Mouse (Mus musculus) kidney, embryonic 14.5 days (tissue): Measurements from ENCODE around the gene Tspan18. TPM values are rescaled to one million over a fixed set of nuclear protein-coding genes. Genes with fewer than 3 reads are reported as not detected.
A peak's percentile ranks its signal among the peaks of the same experiment; 100 is the strongest.

Experiments
- ATAC-seq: fragments of 200-750 bp; cut with Nextera tagmentation; 2 replicates; pipeline ENCODE4 v1.8.0; 2017; ENCODE audit warnings: moderate number of reproducible peaks, mild to moderate bottlenecking, moderate TSS enrichment, moderate library complexity; ENCODE audit not compliant: low FRiP score, low TSS enrichment
- H3K27ac ChIP-seq: fragments of 300-500 bp; sonication (generic); 2 replicates; pipeline ENCODE4 v1.5.1; 2014; ENCODE audit warnings: low read depth, mild to moderate bottlenecking, low read length, moderate library complexity, mixed read lengths
- H3K27me3 ChIP-seq: fragments of 300-500 bp; sonication (generic); 2 replicates; pipeline ENCODE4 v1.6.1; 2014; ENCODE audit warnings: mild to moderate bottlenecking, low read length; ENCODE audit not compliant: control insufficient read depth, insufficient read depth
- H3K36me3 ChIP-seq: fragments of 300-500 bp; sonication (generic); 2 replicates; pipeline ENCODE4 v1.6.1; 2014; ENCODE audit warnings: low read length, mixed read lengths; ENCODE audit not compliant: control insufficient read depth, insufficient read depth
- H3K4me1 ChIP-seq: fragments of 300-500 bp; sonication (generic); 2 replicates; pipeline ENCODE4 v1.6.1; 2014; ENCODE audit warnings: low read length, mixed read lengths; ENCODE audit not compliant: control insufficient read depth, insufficient read depth
- H3K4me2 ChIP-seq: fragments of 300-500 bp; sonication (generic); replicated peaks from 2 replicates; pipeline ENCODE4 v1.6.1; 2014; ENCODE audit warnings: low read depth, mild to moderate bottlenecking, low read length
- H3K4me3 ChIP-seq: fragments of 300-500 bp; sonication (generic); 2 replicates; pipeline ENCODE4 v1.5.1; 2014; ENCODE audit warnings: mild to moderate bottlenecking, low read length
- H3K9ac ChIP-seq: fragments of 300-500 bp; sonication (generic); 2 replicates; pipeline ENCODE4 v1.6.1; 2014; ENCODE audit warnings: low read depth, mild to moderate bottlenecking, low read length, moderate library complexity
- H3K9me3 ChIP-seq: fragments of 300-500 bp; sonication (generic); 2 replicates; pipeline ENCODE4 v1.6.1; 2016; ENCODE audit warnings: low read length; ENCODE audit not compliant: control insufficient read depth
- WGBS: fragments of 180-500 bp; shearing (Covaris S2); extraction: QIAGEN DNeasy Blood & Tissue Kit; methylation state at CpG from one replicate; pipeline ENCODE4 v1.1.7; 2014; 5-methylcytosine and 5-hydroxymethylcytosine counted together
- polyA plus RNA-seq: library from polyadenylated mRNA; unstranded; fragments of >200 nt; fragmentation: Nextera tagmentation; extraction: Ambion mirVana; gene quantifications from 2 replicates; pipeline ENCODE4 v1.2.1, GENCODE M21; 2014

Tspan18 gene
- polyA plus RNA-seq, 1 experiment from 2014 or later, result 49.2 TPM

- 15% methylated on average over 7 of the region's 7 CpGs for WGBS
- no peak overlapping the region for H3K9ac ChIP-seq
- H3K4me3 ChIP-seq, result no peak overlapping the region
- peak; percentile 78 for ATAC-seq
- peaks cover 13% of the 10 kb centered on the region for H3K4me1 ChIP-seq
- no peak overlapping the region for H3K4me2 ChIP-seq
- H3K9me3 ChIP-seq, result no peaks in the 10 kb centered on the region
- H3K27me3 ChIP-seq, result no peaks in the 10 kb centered on the region
- H3K36me3 ChIP-seq, result peaks cover 5% of the 10 kb centered on the region
- H3K27ac ChIP-seq, result peak overlapping the region; percentile 73; the same call in 1 of the 2 replicates
Measured at GRCm38 (mm10) chr2:93217015-93217414, 117.3 kb downstream of the Tspan18 start.

- ATAC-seq, result no peak
Measured at GRCm38 (mm10) chr2:93215790-93216189, 118.5 kb downstream of the Tspan18 start.

GRCm38 (mm10) chr2:93214192-93214591 is 120.1 kb downstream of the Tspan18 start:
- 87% methylated on average over 1 of the region's 1 CpGs for WGBS
- no peak overlapping the region for H3K27ac ChIP-seq

More at GRCm38 (mm10) chr2:93215790-93216189, 118.5 kb downstream of the Tspan18 start:
- no peaks in the 10 kb centered on the region for H3K27me3 ChIP-seq
- WGBS, result 76% methylated on average over 10 of the region's 10 CpGs
- H3K4me1 ChIP-seq, result peaks cover 13% of the 10 kb centered on the region
- no peak overlapping the region for H3K4me2 ChIP-seq
- no peaks in the 10 kb centered on the region for H3K9me3 ChIP-seq
- no peak overlapping the region for H3K9ac ChIP-seq
- H3K36me3 ChIP-seq, result peaks cover 12% of the 10 kb centered on the region; the same call in 1 of the 2 replicates
- no peak overlapping the region for H3K27ac ChIP-seq
- H3K4me3 ChIP-seq, result no peak overlapping the region

DNA sequence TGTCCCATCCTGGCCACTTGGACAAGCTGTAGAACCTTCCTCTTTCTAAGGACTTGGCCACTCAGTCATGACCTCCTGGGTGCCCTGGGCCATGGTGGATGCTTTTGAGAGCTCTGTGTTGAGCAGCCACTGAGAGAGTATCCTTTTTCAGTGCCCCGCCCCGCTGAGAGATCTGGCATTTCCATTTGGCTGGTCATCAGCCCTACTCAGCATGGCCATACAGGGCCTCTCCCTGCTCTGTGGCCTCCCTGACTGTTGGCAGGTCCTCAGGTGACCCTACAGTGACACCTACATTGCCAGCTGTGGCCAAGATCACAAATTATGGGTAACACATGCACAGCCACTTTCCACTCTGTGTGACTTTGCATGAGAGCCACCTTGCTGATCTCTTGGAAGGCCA is 121.4 kb downstream of the Tspan18 start:
- Histone ChIP-seq H3K27me3 (no peaks in the 10 kb centered on the region), H3K4me2 (no peak overlapping the region), H3K9me3 (no peaks in the 10 kb centered on the region), H3K36me3 (peaks cover 23% of the 10 kb centered on the region), H3K4me3 (no peak overlapping the region), H3K27ac (no peak overlapping the region), H3K9ac (no peak overlapping the region), H3K4me1 (peaks cover 13% of the 10 kb centered on the region)
- WGBS, result 98% methylated on average over 2 of the region's 2 CpGs
- ATAC-seq, result no peak

More at GRCm38 (mm10) chr2:93214192-93214591, 120.1 kb downstream of the Tspan18 start:
- H3K36me3 ChIP-seq, result peaks cover 17% of the 10 kb centered on the region
- peaks cover 13% of the 10 kb centered on the region for H3K4me1 ChIP-seq
- no peak for ATAC-seq
- H3K9me3 ChIP-seq, result no peaks in the 10 kb centered on the region
- no peak overlapping the region for H3K4me3 ChIP-seq
- no peak overlapping the region for H3K4me2 ChIP-seq
- no peaks in the 10 kb centered on the region for H3K27me3 ChIP-seq
- no peak overlapping the region for H3K9ac ChIP-seq

- 78% methylated on average over 2 of the region's 2 CpGs for WGBS
- no peak overlapping the region for H3K4me3 ChIP-seq
- H3K9ac ChIP-seq, result no peak overlapping the region
- peaks cover 26% of the 10 kb centered on the region for H3K36me3 ChIP-seq
- no peak overlapping the region for H3K27ac ChIP-seq
- peaks cover 10% of the 10 kb centered on the region for H3K4me1 ChIP-seq
- no peak for ATAC-seq
- no peaks in the 10 kb centered on the region for H3K9me3 ChIP-seq
- no peak overlapping the region for H3K4me2 ChIP-seq
- no peaks in the 10 kb centered on the region for H3K27me3 ChIP-seq
Measured at GRCm38 (mm10) chr2:93212386-93212785, 121.9 kb downstream of the Tspan18 start.

DNA sequence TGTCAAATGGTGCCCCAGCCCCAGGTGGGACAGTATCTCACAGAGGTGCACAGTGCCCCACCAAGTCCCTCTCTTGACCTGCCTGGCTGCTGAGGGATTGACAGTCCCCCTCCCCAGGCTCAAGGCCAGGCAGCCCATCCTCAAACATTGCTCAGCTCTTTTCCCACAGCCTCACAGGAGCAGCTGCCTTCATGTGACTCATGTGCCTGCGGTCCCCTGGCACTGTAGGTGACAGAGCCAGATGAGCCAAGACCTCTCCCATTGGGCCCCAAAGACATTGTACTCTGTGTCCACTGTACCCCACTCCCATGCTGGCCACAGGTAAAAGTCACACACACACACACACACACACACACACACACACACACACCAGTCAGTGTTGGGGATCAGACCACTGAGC is 128.2 kb downstream of the Tspan18 start:
- Histone ChIP-seq H3K4me1 (no peaks in the 10 kb centered on the region), H3K27me3 (no peaks in the 10 kb centered on the region), H3K9ac (no peak overlapping the region), H3K36me3 (peaks cover 40% of the 10 kb centered on the region), H3K27ac (no peak overlapping the region), H3K4me2 (no peak overlapping the region), H3K4me3 (no peak overlapping the region), H3K9me3 (no peaks in the 10 kb centered on the region)
- WGBS, result 94% methylated on average over 1 of the region's 1 CpGs
- ATAC-seq, result no peak

DNA sequence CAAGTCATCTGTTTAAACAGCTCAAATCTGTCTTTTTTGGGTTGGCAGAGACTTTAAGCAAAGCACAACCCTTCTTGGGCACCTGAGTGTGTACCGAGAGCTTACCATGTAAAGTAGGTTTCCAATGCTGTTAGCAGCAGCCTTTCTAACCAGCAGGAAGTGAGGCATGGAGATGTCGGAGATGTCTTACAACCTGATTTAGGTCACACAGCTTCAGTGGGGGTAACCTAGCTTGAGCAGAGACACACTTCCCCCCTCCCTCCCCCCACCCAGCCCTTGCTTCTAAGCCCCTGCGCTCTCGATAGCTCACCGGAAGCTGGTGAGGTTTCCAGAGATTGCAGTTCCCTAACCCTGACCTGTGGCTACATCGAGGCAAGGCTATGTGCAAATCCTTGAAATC is 129.7 kb downstream of the Tspan18 start:
- ATAC-seq, result no peak
- H3K4me2 ChIP-seq, result no peak overlapping the region
- H3K27ac ChIP-seq, result no peak overlapping the region; the same call in 1 of the 2 replicates
- peaks cover 3% of the 10 kb centered on the region; the same call in 1 of the 2 replicates for H3K4me1 ChIP-seq
- H3K4me3 ChIP-seq, result no peak overlapping the region
- H3K9me3 ChIP-seq, result no peaks in the 10 kb centered on the region
- WGBS, result 85% methylated on average over 6 of the region's 6 CpGs
- H3K9ac ChIP-seq, result no peak overlapping the region
- H3K27me3 ChIP-seq, result no peaks in the 10 kb centered on the region
- peaks cover 28% of the 10 kb centered on the region for H3K36me3 ChIP-seq

DNA sequence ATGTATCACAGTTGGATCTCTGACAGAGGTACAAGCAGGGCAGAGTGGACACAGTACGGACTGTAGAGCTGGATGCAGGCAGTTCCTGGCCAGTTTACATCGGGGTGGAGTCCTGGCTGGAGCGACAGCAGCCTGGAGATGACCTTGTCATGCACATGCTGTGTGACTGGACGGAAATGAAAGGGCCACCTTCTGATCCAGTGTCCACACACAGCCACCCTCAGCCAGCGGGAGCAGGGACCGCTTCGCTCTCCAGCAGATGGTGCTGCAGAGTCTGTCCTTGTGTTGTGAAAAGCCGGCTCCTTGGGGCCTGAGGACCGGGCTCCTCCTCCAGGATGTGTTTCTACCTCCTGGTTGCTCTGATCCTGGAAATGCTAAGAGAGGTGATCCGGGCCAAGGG is 130.6 kb downstream of the Tspan18 start:
- H3K4me1 ChIP-seq, result peaks cover 3% of the 10 kb centered on the region; the same call in 1 of the 2 replicates
- H3K9ac ChIP-seq, result no peak overlapping the region
- ATAC-seq, result peak; percentile 42; the same call in 1 of the 2 replicates
- peaks cover 28% of the 10 kb centered on the region for H3K36me3 ChIP-seq
- H3K4me3 ChIP-seq, result no peak overlapping the region
- H3K4me2 ChIP-seq, result no peak overlapping the region
- H3K27ac ChIP-seq, result no peak overlapping the region
- WGBS, result 25% methylated on average over 10 of the region's 10 CpGs
- no peaks in the 10 kb centered on the region for H3K9me3 ChIP-seq
- no peaks in the 10 kb centered on the region for H3K27me3 ChIP-seq

DNA sequence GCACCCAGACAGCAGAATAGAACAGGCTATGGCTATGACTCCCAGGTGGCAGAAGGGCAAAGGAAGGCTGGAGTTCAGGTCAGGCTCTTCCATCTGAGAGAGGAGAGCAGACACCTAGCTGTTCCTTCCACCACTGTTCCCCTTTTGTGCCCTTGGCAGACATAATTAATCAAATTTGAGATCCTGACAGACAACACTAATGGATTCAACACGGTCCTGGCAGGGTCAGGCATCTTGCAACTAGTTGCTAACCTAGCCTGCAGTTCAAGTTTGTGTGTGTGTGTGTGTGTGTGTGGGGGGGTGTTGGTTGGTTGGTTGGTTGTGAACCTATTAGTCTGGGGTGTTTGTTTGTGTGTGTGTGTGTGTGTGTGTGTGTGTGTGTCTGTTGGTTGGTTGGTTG is 131.5 kb downstream of the Tspan18 start:
- Histone ChIP-seq H3K4me1 (peaks cover 3% of the 10 kb centered on the region; the same call in 1 of the 2 replicates), H3K4me3 (no peak overlapping the region), H3K36me3 (peaks cover 22% of the 10 kb centered on the region), H3K27me3 (no peaks in the 10 kb centered on the region), H3K9ac (no peak overlapping the region), H3K4me2 (no peak overlapping the region), H3K27ac (no peak overlapping the region), H3K9me3 (no peaks in the 10 kb centered on the region)
- 40% methylated on average over 1 of the region's 1 CpGs for WGBS
- ATAC-seq, result no peak
